Mouse (Mus musculus): ENCODE data around the gene Prim2.

DNA sequence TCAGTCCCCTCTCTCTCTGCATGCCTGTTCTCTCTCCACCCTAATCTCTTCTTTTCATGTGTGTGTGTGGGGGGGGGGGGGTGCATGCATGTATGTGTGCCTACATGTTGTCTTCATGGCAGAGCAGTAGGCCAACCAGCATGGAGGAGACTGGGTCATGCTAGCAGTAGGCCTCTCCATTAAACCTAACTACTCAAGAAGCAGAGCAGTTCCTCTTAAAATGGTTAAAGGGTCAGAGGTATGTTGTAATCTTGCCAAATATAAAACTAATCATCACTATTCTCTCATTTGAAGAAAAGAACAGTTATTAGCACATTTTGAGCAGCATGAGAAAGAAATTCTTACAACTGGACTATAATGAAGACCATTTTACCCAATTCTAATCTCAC lies 85.0 kb downstream of the Prim2 start:
- TF ChIP-seq POLR2A (IDR thresholded peaks at IDR 0.05; ENCODE audit: borderline replicate concordance, low read depth, low read length): no peak
- no peak for TF ChIP-seq CTCF (IDR thresholded peaks at IDR 0.05; ENCODE audit: low read depth, low read length)

All from bone marrow macrophage, adult 2 months (primary cell).